Mouse (Mus musculus) right cerebral cortex, postnatal 25 days (tissue): ENCODE data around the gene Ube2q1.
A peak's percentile ranks its signal among the peaks of the same experiment; 100 is the strongest.

Experiments used
- DNase-seq: peaks from one replicate; pipeline ENCODE4 v3.0.0; 2022

The Ube2q1 gene

GRCm38 (mm10) chr3:89772968-89773709 is at the start of gene Ube2q1:
Gene Ube2q1, plus strand, starts transcription at chr3:89773616.
- DNase-seq: peak; percentile 97

- DNase-seq: no peak
Measured at GRCm38 (mm10) chr3:89727028-89727427, 46.4 kb upstream of the Ube2q1 start.

- no peak for DNase-seq
Measured at GRCm38 (mm10) chr3:89728848-89729247, 44.6 kb upstream of the Ube2q1 start.

GRCm38 (mm10) chr3:89730350-89731331 is 42.8 kb upstream of the Ube2q1 start:
- peak; percentile 52 for DNase-seq

- no peak for DNase-seq
Measured at GRCm38 (mm10) chr3:89732091-89732490, 41.3 kb upstream of the Ube2q1 start.

GRCm38 (mm10) chr3:89738509-89738908 is 34.9 kb upstream of the Ube2q1 start:
- DNase-seq: no peak

GRCm38 (mm10) chr3:89752307-89752706 is 21.1 kb upstream of the Ube2q1 start:
- no peak for DNase-seq

GRCm38 (mm10) chr3:89755283-89755682 is 18.1 kb upstream of the Ube2q1 start:
- DNase-seq: no peak

- DNase-seq: no peak
Measured at GRCm38 (mm10) chr3:89757851-89758250, 15.6 kb upstream of the Ube2q1 start.

GRCm38 (mm10) chr3:89759786-89760185 is 13.6 kb upstream of the Ube2q1 start:
- no peak for DNase-seq

- peak; percentile 61 for DNase-seq
Measured at GRCm38 (mm10) chr3:89764119-89764724, 9.2 kb upstream of the Ube2q1 start, which contains the start of gene Chrnb2. Gene Chrnb2, minus strand, starts transcription at chr3:89764632.

GRCm38 (mm10) chr3:89769584-89769983 is 3.8 kb upstream of the Ube2q1 start:
- DNase-seq: no peak

- no peak for DNase-seq
Measured at GRCm38 (mm10) chr3:89770425-89771002, 2.9 kb upstream of the Ube2q1 start.

- DNase-seq: peak; percentile 81
Measured at GRCm38 (mm10) chr3:89772588-89772967, 838 bp upstream of the Ube2q1 start.

GRCm38 (mm10) chr3:89773740-89774211 is 360 bp downstream of the Ube2q1 start:
- peak; percentile 23 for DNase-seq

- DNase-seq: no peak
Measured at GRCm38 (mm10) chr3:89774236-89774960, 982 bp downstream of the Ube2q1 start.

GRCm38 (mm10) chr3:89776001-89776400 is 2.6 kb downstream of the Ube2q1 start:
- DNase-seq: no peak

GRCm38 (mm10) chr3:89780102-89780501 is 6.7 kb downstream of the Ube2q1 start:
- no peak for DNase-seq

GRCm38 (mm10) chr3:89781640-89782039 is 8.2 kb downstream of the Ube2q1 start:
- DNase-seq: no peak

- DNase-seq: peak; percentile 49
Measured at GRCm38 (mm10) chr3:89784991-89785753, 11.8 kb downstream of the Ube2q1 start.

GRCm38 (mm10) chr3:89786275-89786674 is 12.9 kb downstream of the Ube2q1 start:
- no peak for DNase-seq
